Mouse (Mus musculus) central nervous system, embryonic 14 days (tissue): ENCODE data around the gene Fyb. TPM values are rescaled to one million over a fixed set of nuclear protein-coding genes. Genes with fewer than 3 reads are reported as not detected.

Experiments
- polyA plus RNA-seq: library from polyadenylated mRNA; depleted of rRNA; stranded (reverse); fragments of >200 nt; gene quantifications from 2 replicates; pipeline ENCODE4 v1.2.3, GENCODE M21; 2012; rRNA removed

The Fyb gene
- polyA plus RNA-seq, result 2.3 and 2.9 TPM in 2 replicates

GRCm38 (mm10) chr15:6522653-6523167 is at the start of gene Fyb:
Gene Fyb (plus strand): TSS chr15:6522853.

GRCm38 (mm10) chr15:6707936-6708525 is 185.4 kb downstream of the Fyb start, which contains the start of gene Rictor:
Gene Rictor (plus strand): TSS chr15:6708379.

Other genes with a start within 250 kb of the Fyb start
- gene Dab2, start 223.1 kb upstream of the Fyb start, polyA plus RNA-seq, result 31.4 and 54.1 TPM in 2 replicates
- gene C9, start 77.5 kb upstream of the Fyb start, polyA plus RNA-seq, result not detected in 2 replicates
- 15.6 and 16.3 TPM in 2 replicates for gene Rictor, start 185.5 kb downstream of the Fyb start, polyA plus RNA-seq